Mouse (Mus musculus) right cerebral cortex, postnatal 10 days (tissue): ENCODE measurements around the gene Dido1.

ENCODE experiments used
- DNase-seq, 2 experiments: peaks; one replicate each; pipeline ENCODE4 v3.0.0; 2021; ENCODE audit warnings: low spot score in 2 of 2

Dido1 gene

GRCm38 (mm10) chr2:180684031-180684430 is 25.8 kb downstream of the Dido1 start:
- no peak for DNase-seq

DNA sequence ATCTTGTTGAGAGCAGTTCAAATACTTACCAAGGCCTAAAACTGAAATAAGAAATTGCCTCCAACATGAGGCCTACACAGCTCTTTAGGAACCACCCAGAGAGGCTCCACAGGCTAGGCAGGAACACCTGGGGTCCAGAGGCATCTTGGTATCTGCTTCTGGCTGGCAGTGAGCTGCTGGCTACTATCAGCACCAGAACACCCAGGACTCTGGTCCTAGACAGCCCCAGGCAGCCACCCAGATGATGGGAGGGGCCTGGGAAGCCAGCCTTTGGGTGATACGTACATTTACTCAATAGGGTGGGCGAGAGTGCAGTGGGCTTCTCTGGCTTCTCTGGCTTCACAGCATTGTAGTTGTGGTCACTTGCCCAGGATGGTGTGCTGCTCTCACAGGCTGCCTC is 26.3 kb downstream of the Dido1 start:
- no peak for DNase-seq

DNA sequence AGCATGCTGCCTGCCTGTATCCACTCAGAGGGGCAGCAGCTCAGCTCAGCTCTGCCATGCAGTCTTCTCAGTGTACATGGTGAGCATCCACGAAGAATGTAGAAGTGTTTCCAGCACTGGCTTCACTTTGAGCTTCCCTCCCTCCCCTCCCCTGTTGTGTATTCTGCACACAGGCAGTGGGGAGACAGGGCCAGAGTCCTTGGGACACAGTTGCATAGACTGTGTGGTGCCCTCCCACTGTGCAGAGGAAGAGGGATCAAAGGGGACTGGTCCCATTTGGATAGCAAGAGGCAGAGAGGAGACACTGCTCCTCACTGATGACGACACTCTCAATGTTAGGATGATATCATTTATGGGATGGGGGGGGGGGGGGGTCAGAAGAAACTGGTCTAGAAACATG is 28.6 kb downstream of the Dido1 start:
- DNase-seq, result no peak

- DNase-seq, result peak; percentile 79
Observed at GRCm38 (mm10) chr2:180678609-180679140, 31.1 kb downstream of the Dido1 start.

GRCm38 (mm10) chr2:180676706-180677105 is 33.1 kb downstream of the Dido1 start:
- no peak for DNase-seq

- DNase-seq, result no peak
Observed at GRCm38 (mm10) chr2:180662008-180662407, 47.8 kb downstream of the Dido1 start.

DNA sequence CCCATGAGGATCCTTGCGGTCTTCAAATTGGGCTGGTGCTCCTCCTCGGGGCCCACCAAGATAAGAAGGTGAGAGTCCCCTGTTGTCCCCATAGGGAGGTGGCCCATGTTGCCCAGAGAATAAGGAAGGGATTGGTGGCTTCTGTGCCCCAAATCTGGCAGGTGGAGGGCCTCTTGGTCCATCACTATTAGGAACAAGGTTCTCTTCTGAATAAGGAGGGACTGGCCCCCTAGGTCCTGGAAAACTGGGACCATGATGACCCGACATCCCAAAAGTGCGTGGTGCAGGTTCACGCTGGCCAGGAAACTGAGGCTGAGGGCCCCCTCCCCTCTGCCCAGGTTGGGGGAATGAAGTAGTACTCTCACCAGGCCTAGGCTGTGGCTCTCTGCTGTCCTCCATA is 49.3 kb downstream of the Dido1 start:
- DNase-seq, result no peak

GRCm38 (mm10) chr2:180659353-180660150 is 50.2 kb downstream of the Dido1 start:
- peak in 1 of 2 experiments; percentile 27 for DNase-seq

- DNase-seq, result no peak
Observed at GRCm38 (mm10) chr2:180658381-180658780, 51.4 kb downstream of the Dido1 start.

DNA sequence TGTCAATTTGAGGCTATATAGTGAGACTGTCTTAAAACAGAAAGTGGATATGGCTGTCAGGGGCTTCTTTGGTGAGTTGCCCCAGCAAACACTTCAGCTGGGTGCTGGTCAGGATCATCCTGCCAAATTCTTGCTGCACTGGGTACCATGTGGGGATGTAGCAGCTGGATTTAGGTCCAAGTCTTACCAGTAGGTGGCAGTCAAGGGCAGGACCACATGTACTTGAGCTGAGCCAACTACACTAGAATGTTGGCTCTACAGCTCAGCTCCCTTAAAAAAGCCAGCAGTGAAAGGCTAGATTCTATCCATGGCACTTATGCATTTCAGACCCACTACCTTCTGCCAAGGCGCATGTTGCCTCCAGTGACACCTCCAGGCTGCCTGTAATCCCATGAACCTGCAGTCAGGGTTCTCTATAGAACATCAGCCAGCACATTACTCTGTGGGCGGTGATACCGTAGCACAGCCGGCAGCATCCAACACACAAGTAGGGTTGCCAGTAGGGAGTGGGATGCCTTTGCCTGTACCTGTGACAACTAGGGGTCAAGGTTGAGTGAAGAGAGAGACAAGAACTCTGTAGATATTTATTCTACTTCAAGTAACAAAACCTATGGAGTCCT is 52.3 kb downstream of the Dido1 start:
- DNase-seq, result peak; percentile 83

DNA sequence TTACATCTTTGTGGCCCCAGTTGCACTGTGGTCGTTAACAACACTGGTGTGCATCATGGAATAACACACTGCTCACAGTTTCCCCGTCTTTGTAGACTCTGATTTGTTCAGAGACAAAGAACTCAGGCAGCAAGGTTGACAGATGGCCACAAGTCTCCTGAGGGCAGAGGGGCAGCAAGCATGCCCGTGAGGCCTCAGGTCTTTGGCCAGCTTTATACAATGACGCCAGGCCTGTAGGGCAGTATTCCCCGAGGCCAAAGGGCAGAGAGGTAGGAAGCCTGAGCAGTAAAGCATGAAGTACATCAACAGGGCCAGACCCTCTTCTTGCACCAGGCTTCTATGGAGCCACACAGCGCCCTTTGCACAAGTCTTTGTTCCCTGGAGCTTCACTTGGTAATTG is 54.6 kb downstream of the Dido1 start:
- DNase-seq, result no peak

DNA sequence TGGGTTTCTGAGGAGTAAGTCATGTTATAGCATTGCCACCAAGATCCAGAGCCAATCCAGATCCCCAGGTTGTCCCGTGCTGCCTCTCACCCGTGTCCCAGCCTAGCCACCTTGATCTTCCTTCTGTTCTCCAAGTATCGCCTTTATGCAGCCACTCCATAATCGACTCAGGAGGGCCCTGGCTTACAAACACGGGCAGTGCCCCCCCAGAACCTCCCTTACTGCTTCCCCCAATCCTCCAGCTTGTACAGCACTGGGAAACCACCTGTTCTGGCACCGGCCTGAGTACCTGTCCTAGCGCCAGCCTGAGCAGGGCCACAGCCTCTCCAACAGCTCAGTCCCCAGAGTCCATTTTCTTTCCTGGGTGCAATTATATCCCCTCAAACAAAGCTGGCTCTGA is 55.1 kb downstream of the Dido1 start:
- no peak for DNase-seq

DNA sequence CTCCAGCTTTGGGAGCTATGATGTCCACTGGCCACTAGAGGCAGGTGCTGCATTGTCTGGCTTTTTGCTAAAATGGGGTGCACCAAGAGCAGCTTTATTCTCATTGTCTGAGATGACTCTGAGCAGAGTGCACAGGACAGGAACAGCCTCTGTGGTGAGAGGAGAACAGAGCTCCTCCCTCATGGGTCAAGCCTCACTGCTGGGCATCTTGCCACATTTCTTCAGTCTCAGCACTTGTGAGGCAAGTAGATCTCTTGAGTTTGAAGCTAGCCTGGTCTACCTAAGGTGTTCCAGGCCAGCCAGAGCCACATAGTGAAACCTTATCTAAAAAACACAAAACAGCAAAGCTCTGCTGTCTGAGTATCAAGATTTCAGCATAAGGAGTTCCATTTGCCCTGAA is 63.0 kb downstream of the Dido1 start:
- DNase-seq, result no peak

DNA sequence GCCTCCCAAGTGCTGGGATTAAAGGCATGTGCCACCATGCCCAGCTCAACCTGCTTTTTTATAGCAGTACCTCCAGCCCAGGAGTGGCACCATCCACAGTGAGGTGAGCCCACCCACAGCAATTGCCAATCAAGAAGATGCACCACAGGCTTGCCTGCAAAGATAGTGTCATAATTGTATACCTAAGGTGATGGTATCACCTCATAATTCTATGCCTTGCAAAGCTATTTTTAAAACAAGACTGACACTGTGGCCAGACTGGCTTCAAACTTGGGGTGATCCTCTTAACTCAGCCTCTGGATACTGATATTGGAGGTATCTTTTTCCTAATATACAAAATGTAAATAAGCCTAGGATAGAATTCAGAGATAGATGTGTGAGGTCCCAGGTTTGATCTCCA is 66.2 kb downstream of the Dido1 start:
- no peak for DNase-seq

DNA sequence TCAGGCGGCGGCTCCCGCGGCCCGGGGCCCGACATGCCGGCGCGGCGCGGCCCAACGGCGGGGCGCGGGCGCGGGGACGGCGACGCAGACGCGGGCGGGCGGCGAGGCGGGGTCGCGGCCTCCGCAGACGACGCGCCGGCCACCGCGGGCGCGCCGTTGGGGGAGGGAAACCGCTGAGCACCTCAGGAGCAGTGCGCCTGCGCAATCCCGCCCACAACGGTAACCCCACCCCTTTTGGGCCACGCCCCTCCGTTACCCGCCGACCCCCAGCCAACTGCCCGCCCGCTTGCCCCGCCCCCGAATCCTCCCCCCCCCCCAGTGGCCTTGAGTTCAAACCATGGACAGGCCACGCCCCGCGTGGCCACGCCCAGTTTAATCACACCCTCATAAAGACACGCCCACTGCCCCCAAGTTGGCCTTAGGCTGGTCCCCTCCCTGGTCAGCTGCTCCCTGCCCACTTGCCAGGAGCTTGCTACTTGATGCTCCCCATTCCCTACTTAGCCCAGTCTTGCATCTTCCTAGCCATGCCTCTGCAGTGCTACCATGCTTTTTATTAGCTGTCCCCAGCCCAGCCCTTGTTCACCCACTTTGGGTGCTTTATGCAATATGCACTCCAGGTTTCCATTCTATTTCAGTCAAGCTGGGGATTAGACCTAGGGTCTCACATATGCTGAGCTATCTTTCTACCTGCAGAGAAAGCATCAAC is 67.1 kb downstream of the Dido1 start, which contains the start of gene Tcfl5:
Tcfl5 (minus strand) TSS at position 154 of the 706 bp plus-strand sequence.
- DNase-seq, result no peak

GRCm38 (mm10) chr2:180641576-180642554 is 67.9 kb downstream of the Dido1 start:
- no peak for DNase-seq

GRCm38 (mm10) chr2:180611882-180612281 is 97.9 kb downstream of the Dido1 start:
- no peak for DNase-seq

GRCm38 (mm10) chr2:180610283-180610682 is 99.5 kb downstream of the Dido1 start:
- DNase-seq, result no peak
